Mouse (Mus musculus): ENCODE measurements around the gene Ankrd11.

DNA sequence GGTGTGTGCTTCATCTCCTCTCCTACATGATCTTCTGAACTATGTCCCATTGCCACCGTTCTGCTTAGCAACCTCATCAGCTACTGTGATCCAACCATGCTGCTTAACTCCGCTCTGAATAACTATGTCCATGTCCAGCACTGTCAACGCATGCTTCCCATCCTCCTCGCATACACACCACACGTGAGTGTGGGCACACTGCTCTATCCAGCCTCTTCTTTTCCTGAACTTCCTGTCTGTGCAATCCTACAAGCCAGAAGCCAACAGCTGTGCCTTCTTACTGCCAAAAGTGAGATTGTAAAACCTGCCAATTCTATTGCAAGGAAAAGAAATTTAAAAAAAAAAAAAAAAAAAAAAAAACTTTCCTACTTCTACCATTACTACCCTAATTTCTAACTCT lies 60.4 kb downstream of the Ankrd11 start:
- TF ChIP-seq CTCF (IDR thresholded peaks at IDR 0.05; ENCODE audit: extremely low read depth, insufficient read depth, low read length) (no peak), POLR2A (IDR thresholded peaks at IDR 0.05; ENCODE audit: extremely low read depth, insufficient read depth, low read length) (no peak)

Measured in cortical plate, adult 2 months (tissue).